Mouse (Mus musculus) thymus, postnatal 14 days (tissue): ENCODE results near the gene Swsap1.

Experiments used
- DNase-seq: peaks from one replicate; pipeline ENCODE4 v3.0.0; 2021

The Swsap1 gene

GRCm38 (mm10) chr9:21955570-21956281 lies at the start of gene Swsap1:
TSS of gene Swsap1 (plus strand) at chr9:21955755.
- DNase-seq: peak; percentile 98

GRCm38 (mm10) chr9:21908216-21908615 lies 47.3 kb upstream of the Swsap1 start:
- DNase-seq: no peak

GRCm38 (mm10) chr9:21909474-21910223 lies 45.9 kb upstream of the Swsap1 start:
- no peak for DNase-seq

GRCm38 (mm10) chr9:21916851-21917492 lies 38.6 kb upstream of the Swsap1 start:
- DNase-seq: no peak

- DNase-seq: no peak
Measured at GRCm38 (mm10) chr9:21917493-21918034, 38.0 kb upstream of the Swsap1 start.

- DNase-seq: peak; percentile 98
Measured at GRCm38 (mm10) chr9:21918035-21918592, 37.4 kb upstream of the Swsap1 start, which contains the start of gene Rab3d. TSS of gene Rab3d (minus strand) at chr9:21918192.

GRCm38 (mm10) chr9:21918692-21919384 lies 36.7 kb upstream of the Swsap1 start:
- no peak for DNase-seq

- DNase-seq: no peak
Measured at GRCm38 (mm10) chr9:21923036-21923435, 32.5 kb upstream of the Swsap1 start.

GRCm38 (mm10) chr9:21923490-21924098 lies 32.0 kb upstream of the Swsap1 start:
- no peak for DNase-seq

GRCm38 (mm10) chr9:21924099-21924493 lies 31.5 kb upstream of the Swsap1 start:
- DNase-seq: no peak

GRCm38 (mm10) chr9:21925034-21925433 lies 30.5 kb upstream of the Swsap1 start:
- DNase-seq: no peak

GRCm38 (mm10) chr9:21925506-21925905 lies 30.0 kb upstream of the Swsap1 start:
- no peak for DNase-seq

GRCm38 (mm10) chr9:21926155-21926554 lies 29.4 kb upstream of the Swsap1 start:
- no peak for DNase-seq

- DNase-seq: no peak
Measured at GRCm38 (mm10) chr9:21926784-21927183, 28.8 kb upstream of the Swsap1 start.

- DNase-seq: peak; percentile 12
Measured at GRCm38 (mm10) chr9:21927208-21927753, 28.3 kb upstream of the Swsap1 start, which contains the start of the genes Ccdc159 and Tmem205. TSS of gene Ccdc159 (plus strand) at chr9:21927471. TSS of gene Tmem205 (minus strand) at chr9:21927556.

- DNase-seq: no peak
Measured at GRCm38 (mm10) chr9:21929208-21929607, 26.3 kb upstream of the Swsap1 start.

GRCm38 (mm10) chr9:21932006-21932405 lies 23.5 kb upstream of the Swsap1 start:
- DNase-seq: no peak

GRCm38 (mm10) chr9:21932445-21933137 lies 23.0 kb upstream of the Swsap1 start:
- no peak for DNase-seq

GRCm38 (mm10) chr9:21934021-21934420 lies 21.5 kb upstream of the Swsap1 start:
- DNase-seq: no peak

- DNase-seq: no peak
Measured at GRCm38 (mm10) chr9:21935466-21936131, 20.0 kb upstream of the Swsap1 start.
